Comparison of ENCODE assay signal across 13 mouse cellular contexts in genomic region chr11:61535530-61535929, GRCm38 (mm10). TPM values are rescaled to one million over a fixed set of nuclear protein-coding genes. Genes with fewer than 3 reads are reported as not detected.
"Had no signal": no experiment of that assay in that cellular context is flagged by ENCODE, and none has a peak within 500 bp of the region (broad histone marks: within the 10 kb centered on the region; RNA-seq: fewer than 3 reads in every experiment).

No protein-coding gene starts in this region.

- H3K4me3 ChIP-seq: limb, embryonic 15.5 days; liver, embryonic 12.5 days; megakaryocyte, embryonic 14.5 days; midbrain, embryonic 15.5 days; neural tube, embryonic 12.5 days had no signal

- H3K4me2 ChIP-seq: limb, embryonic 15.5 days; liver, embryonic 12.5 days; midbrain, embryonic 11.5 days; midbrain, embryonic 15.5 days; neural tube, embryonic 12.5 days had no signal

- DNase-seq: kidney, adult 8-10 months; kidney, postnatal 25 days; thymus, adult 18-20 months; thymus, postnatal 14 days had no signal

- H3K9ac ChIP-seq: limb, embryonic 15.5 days; liver, embryonic 12.5 days; midbrain, embryonic 15.5 days; neural tube, embryonic 12.5 days had no signal

- H3K27ac ChIP-seq: limb, embryonic 15.5 days; liver, embryonic 12.5 days; macrophage; midbrain, embryonic 15.5 days; neural tube, embryonic 12.5 days had no signal

- H3K36me3 ChIP-seq: liver, embryonic 12.5 days; midbrain, embryonic 15.5 days had no signal

- H3K4me1 ChIP-seq: limb, embryonic 15.5 days; liver, embryonic 12.5 days; megakaryocyte, embryonic 14.5 days; midbrain, embryonic 15.5 days; neural tube, embryonic 12.5 days had no signal

- ATAC-seq: liver, embryonic 12.5 days; midbrain, embryonic 15.5 days had no signal

- H3K9me3 ChIP-seq: limb, embryonic 15.5 days; liver, embryonic 12.5 days; megakaryocyte, embryonic 14.5 days; midbrain, embryonic 15.5 days; neural tube, embryonic 12.5 days had no signal

- H3K27me3 ChIP-seq: limb, embryonic 15.5 days; midbrain, embryonic 15.5 days; neural tube, embryonic 12.5 days had no signal

RNA-seq across cellular contexts. Expression of gene B9d1, which starts 30.6 kb away (rescaled TPM):
- total RNA-seq: monocyte, adult 5-6 weeks; neutrophil, adult 5-6 weeks had no signal

RNA-seq across cellular contexts. Expression of gene Epn2, which starts 44.0 kb away (rescaled TPM):
- total RNA-seq: monocyte, adult 5-6 weeks had no signal

RNA-seq across cellular contexts. Expression of gene Mfap4, which starts 50.3 kb away (rescaled TPM):
- total RNA-seq: monocyte, adult 5-6 weeks; neutrophil, adult 5-6 weeks had no signal
- polyA plus RNA-seq: macrophage had no signal
